Mouse (Mus musculus) 3134 (cell line): ENCODE results near the gene Setd7.
"Not testable (repeated sequence)": the region's sequence is repeated elsewhere in the genome, so short reads cannot be mapped to it uniquely, and the experiment has no call there.

Experiments
- DNase-seq: peaks from one replicate; pipeline ENCODE4 v3.0.0-alpha.2; 2011; ENCODE audit warnings: low spot score; ENCODE audit not compliant: insufficient read length; ENCODE audit errors: extremely low read depth

Gene Setd7

DNA sequence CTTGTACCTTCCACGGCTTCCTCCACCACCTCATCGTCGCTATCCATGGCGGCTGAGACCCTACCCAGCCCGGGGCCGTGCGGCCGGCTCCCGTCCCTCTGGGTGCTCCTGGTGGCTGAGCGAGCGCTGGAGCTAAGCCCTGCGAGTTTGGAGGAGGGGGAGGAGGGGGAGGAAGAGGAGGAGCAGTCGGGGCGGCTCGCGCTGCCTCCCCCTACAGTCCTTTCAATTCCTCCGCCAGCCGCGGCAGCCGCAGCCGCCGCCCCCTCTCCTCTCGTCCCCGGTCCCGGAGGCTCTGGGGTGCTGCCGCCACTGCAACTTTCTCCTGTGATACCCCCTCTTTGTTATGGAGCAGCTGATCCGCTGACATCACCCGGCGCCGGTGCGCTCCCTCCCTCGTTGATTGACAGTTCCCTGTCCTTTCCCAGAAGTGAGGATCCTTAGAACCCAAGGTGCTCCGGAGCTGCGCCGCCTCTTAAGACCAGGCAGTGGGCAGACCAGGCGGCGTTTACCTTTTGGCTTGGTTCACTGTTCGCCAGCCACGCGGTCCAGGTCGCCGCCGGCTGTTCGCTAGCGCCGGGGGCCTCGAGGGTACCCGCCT lies at the start of gene Setd7:
TSS of gene Setd7 (minus strand) at position 369 of the 598 bp plus-strand sequence.
- DNase-seq, result peak; percentile 92

DNA sequence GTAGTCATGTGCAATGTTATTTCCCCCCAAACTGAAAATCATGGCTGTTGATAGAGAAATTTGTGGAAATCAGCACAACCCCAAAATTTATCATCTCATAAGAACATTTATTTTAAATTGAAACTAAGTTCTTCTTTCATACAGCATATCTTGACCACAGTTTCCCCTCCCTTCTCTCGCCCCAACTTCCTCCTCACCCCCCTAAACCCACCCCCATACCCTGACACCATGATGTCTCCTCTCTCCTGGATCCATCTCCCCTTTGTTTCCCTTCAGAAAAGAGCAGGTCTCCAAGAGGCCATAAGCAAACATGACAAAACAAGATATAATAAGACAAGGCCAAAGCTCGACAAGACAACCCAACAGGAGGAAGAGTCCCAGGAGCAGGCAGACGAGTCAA lies 43.8 kb upstream of the Setd7 start:
- no peak for DNase-seq

DNA sequence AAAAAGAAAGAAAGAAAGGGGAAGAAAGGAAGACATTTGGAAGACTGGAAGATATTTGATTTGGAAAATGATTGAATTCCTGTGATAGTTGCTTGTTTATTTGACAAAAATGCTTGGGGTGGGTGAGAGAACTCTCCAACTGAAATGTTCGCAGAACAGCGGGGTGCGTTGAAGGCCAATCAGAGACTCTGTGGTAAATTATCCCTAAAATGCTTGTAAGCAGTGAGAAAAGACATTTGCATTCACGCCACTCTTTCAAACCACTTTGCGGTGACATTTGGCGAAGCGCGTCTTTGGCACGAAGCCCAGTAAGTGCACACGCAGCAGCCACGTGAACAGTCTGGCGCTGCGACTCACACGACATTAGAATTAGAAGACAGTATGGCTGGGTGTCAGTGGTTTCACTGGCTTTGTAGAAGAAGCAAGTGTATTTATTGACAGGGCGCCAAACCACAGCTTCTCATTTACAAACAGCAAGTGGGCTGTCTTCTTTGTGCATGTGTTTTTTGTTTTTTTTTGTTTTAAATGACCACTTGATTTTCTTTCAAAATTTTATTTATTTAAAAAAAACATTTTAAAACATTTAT lies 43.1 kb upstream of the Setd7 start:
- peak; percentile 25 for DNase-seq

DNA sequence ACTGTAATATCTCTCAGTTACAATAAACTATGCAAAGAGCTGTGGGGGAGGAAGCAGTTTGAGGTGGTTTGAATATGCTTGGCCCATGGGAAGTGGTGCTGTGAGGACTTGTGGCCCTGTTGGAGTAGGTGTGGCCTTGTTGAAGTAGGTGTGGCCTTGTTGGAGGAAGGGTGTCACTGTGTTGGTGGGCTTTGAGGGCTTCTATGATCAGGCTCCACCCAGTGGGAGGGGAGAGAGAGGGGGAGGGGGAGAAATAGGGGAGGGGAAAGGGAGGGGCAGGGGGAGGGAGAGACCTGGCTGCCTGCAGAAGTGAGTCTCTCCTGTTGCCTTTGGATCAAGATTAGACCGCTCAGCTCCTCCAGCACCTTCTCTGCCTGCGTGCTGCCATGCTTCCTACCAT lies 40.8 kb upstream of the Setd7 start:
- no peak for DNase-seq

DNA sequence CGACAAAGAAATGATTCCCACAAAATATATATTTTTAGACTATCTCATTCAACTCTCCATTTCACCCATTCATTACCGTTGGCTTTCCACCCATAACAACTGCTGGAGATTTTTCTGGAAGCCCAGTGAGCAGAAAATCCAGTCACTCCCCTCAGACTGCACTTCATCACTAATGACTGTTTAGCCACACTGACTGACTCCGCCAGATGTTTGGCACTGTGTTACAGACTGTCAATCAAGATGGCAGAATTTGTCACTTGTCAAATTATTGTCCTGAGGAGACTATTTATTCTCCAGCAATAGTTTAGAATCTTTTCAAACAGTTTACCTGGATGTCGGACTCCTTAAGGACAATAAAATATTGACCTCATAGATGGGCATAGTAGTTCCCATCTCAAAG lies 40.0 kb upstream of the Setd7 start:
- DNase-seq, result no peak

DNA sequence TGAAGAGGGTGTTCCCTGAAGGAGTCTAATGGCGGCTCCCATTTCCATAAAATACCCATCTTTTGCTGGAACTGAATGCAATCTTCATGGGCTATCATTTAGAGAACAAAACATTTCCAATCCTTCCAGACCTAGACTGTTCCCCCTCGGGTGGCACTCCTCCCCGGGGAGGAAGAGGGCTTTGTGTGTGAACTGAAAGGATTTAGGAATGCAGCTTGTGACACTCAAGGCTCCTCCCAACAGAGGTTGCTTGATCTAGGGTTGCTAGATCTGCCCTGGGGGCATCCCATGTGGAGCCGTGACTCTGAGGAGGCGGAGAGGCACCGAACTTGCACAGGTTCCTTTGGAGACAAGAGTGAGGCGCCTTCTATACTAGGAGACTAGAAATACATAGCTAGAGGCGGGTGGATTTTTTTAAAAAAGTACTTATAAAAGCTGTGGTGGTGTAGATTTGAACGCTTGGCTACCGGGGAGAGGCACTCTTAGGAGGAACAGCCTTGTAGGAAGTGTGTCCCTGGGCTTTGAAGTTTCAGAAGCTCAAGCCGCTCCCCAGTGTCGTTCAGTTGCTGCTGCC lies 38.5 kb upstream of the Setd7 start:
- DNase-seq, result no peak

DNA sequence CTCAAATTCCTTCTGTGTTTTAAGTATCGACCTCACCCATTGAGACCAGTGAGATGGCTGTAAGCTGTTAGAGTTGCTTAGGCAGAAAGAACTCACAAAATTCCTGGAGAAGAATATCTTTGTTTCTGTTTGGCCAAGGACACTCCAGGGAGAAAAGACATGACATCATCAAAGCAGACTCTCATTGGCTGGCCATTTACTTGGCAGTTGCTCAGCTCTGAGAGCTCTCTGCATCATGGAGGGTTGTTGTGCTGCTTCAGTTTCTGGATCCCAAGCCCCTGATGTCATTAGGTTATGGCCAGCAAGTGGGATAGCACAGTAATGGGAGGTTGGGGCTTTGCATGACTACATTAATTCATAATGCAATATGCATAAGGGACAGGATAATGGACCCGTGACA lies 35.9 kb upstream of the Setd7 start:
- DNase-seq, result no peak

DNA sequence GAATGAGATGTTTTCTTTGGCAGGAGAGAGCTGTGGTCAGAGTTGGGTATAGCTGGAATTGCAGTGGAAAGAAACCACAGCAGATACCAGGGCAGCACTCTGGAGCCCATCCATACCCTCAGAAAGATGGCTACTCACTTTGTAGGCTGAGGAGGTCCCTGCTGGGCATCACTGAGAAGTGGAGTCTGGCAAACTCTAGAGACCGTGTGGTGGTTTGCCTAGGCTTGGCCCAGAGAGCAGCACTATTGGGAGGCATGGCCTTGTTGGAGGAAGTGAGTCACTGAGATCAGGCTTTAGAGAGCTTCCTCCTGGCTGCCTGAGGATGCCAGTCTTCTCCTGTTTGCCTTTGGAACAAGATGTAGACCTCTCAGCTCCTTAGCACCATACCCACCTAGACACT lies 32.8 kb upstream of the Setd7 start:
- DNase-seq, result peak; percentile 76

DNA sequence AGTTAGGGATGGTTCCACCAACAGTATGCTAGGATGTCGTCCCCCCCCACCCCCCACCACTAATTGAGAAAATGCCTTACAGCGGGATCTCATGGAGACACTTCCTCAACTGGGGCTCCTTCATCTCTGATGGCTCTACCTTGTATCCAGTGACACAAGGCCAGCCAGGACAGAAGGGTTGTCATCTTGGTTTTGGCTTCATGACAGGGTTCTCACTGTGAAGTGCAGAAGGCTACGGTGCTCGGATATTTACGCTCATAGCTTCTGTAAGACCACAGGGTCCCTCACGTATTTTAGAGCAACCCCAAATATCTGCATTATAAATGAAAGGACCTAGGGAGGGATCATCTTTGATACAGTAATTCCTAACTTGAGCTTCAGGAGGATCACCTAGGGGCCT lies 30.9 kb upstream of the Setd7 start:
- no peak for DNase-seq

DNA sequence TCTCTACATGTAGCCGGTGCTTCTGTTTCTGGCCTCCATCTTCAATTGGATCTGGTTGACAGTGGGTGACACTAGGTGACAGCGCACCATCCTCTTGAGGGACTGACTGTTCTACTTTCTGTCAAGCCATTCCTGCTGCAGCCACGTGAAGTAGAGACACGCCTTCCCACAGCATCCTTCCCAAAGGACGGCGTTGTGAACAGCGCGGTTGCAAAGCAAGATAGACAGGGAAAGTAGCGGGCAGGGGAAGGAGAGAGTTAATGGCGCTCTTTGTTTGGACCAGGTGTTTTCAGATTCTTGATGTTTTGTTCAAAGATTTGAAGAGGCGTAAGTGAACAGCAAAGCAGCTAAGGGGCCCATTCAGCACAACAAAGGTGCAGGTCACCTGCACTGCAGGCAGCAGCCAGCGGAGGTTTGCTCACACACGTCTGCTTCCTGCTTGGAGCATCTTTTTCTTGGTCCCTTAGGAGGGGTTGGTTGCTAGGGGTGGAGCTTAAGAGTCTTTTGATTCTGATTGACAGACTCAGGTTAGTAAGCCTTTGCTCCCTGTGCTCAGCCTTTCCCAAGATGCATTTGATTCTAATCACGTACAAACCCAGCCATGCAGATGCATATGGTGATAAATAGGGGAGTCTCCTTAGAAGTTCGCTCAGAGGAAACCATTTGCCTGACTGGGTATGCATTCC lies 29.7 kb upstream of the Setd7 start:
- no peak for DNase-seq

DNA sequence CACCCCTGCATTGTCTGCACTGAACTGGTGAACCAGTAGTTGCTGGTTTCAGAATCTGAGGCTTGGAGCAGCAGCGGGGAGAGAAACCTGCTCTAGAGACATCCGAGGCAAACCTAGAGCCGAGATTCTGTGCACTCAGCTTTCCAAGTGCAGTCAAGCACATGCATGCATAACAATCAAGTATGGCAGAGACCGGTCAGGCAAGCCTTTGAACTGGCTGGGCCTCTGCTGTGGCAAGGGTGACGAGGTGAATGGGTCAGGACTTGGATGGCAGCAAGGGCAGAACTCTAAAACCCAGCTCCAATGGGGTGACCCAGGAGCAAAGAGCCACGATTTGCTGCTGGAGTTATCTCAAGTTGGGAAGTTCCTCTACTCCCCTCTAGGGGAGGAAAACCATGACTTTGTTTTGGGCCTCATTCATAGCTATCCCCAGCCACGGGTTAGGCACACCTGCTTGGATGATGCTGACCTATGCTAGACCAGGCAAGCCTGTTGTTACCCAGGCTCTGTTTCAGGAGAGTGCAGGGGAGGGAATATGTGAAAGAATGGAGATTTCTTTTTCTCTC lies 27.1 kb upstream of the Setd7 start:
- DNase-seq, result no peak

DNA sequence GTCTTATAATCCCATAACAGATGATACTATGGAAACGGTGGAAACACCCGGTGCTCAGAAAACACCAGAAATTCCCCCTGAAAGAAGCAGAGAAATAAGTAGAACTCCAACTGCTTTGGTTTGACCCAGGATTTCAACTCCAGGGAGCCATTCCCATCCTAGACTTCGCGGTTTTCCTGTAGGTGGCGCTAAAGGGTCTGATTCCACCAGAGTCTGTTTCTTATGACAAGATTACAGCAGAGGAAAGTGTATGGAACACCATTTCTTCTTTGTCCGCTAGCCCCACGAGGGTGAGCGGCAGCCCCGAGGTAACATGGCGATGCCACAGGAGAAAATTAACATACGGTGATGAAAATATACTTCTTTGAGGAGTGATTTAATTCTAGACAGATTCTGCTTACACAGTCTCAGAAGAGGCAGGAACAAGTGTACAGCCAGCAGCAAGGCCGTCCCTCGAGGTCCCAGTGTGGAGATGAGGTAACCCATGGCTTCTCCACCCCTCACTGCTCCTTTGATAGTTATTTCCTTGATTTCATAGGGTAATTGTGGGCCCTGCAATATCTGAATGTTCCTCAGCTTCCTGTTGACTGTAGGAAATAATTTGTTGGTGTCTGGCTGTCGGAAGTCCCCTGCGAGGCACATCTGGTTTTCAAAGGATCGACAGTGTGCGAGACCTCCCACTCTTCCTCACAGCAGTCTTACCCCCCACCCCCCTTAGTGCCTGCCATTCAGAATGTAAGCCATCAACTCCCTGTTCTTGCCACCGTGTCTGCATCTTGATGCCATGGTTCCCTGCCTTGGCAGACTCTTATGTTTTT lies 23.1 kb upstream of the Setd7 start:
- peak; percentile 53 for DNase-seq

DNA sequence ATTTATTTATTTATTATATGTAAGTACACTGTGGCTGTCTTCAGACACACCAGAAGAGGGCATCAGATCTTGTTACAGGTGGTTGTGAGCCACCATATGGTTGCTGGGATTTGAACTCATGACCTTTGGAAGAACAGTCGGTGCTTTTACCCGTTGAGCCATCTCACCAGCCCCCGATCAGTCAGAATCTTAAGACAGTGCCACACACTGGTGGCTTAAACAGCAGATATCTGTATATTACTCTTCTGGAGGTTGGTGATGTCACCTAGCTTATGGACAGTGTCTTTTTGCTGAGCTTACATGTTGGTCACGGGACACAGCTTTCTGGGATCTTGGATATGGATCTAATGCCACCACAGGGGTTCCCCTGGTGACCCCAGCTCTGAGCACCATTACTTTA lies 18.6 kb upstream of the Setd7 start:
- not testable (repeated sequence) for DNase-seq

DNA sequence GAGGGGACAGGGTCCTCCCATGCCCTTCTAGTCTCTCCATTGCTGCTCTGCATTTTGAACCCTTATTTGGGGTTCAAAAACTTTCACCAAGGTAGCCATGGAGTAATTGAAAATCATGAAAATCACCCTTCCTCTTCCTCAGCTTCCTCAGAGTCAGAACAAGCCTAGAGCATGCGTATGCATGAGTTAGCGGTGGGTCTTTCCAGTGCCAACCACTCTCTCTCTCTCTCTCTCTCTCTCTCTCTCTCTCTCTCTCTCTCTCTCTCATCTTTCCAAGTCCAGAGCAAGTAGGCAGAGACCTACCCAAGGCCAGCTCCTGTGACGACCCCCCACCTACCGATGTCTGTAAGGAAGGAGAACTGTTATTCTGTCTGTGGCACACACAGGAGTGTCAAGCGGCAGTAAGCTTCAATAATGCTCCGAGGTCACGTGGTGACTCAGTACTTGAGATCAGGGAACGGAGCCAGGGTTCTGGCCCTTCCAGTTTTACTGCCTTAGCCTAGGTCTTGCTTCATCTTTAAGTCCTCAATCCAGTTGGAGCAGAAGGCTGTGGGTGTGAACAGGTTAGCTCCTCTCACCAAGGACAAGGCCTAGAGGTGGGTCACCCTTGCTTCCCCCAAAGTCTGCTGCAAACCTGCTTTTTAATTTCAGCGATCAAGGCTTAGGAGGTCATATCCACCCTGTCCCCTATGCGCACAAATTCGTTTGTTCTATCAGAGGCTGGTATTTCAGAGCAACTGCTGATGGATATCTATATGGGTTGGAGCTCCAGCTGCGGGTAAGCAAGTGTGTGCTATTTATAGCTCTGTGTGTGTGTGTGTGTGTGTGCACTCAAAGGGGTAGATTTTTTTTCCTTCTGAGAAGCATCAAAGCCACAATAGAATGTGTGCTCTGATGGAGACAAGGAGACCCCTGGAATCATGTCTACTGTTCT lies 17.4 kb upstream of the Setd7 start:
- DNase-seq, result no peak

DNA sequence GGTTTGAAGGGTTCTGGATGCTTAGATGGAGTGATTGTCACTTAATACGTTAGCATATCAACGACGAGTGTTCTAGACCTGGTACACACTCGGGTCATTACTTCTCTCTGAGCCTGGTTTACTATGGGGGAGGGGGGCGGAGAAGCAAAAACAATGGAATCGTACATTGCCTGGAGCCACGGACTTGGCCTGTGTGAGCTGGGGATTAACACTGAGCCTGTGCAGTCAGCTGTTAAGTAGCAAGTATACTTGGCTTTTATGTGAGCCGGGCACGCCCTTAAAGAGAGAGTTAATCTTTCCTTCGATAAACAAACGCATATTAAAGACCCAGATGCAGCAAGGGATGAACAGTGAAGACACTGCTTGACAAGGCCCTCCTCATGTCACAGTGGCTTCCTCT lies 16.7 kb upstream of the Setd7 start:
- DNase-seq, result no peak

DNA sequence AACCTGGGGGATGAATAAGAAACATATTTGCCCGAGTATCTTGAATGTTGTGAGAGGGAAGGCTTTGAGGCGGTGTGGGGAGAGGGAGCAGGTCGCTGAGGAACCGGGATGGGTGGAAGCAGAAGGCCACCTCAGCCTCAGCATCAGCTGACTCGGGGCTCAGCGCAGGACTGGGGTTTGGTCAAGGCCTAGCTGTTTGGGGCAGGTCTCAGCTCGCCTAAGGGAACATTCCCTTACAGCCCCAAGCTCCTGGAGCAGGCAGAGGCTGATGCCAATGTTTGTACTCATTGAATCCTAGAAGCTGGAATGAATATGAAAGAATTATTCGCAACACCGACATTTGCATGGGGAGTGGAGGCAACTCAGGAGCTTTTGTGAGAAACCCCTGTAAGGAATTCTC lies 13.2 kb upstream of the Setd7 start:
- DNase-seq, result no peak

DNA sequence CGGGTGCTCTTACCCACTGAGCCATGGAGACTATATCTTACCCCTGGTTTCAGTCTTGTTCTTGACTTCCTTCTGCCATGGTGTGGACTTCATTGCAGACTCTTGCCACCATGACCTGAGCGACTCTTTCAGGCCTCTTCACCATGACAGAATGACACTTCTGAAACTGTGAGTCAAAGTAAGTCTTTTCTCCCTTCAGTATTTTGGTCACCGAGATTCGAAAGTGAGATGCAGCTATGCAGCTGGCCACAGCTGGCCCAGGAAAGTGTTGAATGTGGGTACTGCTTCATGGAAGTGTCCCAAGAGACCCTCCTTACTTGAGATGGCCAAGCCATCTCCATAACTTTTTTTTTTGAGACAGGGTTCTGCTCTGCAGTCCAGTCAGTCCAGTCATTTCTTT lies 9.5 kb upstream of the Setd7 start:
- DNase-seq, result no peak

DNA sequence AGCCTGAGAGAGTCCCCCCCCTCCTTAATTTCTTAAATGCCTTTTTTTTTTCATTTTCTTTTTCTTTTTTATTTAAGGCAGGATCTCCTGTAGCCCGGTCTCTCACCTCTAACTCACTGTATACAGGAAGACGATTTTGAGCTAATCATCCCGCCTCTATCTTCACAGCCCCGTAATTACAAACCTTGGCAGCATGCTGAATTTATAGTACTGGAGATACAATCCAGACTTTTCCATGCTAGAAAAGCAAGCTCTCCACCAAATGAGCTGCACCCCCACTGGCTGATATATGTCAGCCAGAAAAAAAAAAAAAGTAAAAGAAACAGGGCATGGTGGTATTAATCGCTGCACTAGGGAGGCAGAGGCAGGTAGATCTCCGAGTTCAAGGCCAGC lies 1.3 kb upstream of the Setd7 start:
- no peak for DNase-seq

DNA sequence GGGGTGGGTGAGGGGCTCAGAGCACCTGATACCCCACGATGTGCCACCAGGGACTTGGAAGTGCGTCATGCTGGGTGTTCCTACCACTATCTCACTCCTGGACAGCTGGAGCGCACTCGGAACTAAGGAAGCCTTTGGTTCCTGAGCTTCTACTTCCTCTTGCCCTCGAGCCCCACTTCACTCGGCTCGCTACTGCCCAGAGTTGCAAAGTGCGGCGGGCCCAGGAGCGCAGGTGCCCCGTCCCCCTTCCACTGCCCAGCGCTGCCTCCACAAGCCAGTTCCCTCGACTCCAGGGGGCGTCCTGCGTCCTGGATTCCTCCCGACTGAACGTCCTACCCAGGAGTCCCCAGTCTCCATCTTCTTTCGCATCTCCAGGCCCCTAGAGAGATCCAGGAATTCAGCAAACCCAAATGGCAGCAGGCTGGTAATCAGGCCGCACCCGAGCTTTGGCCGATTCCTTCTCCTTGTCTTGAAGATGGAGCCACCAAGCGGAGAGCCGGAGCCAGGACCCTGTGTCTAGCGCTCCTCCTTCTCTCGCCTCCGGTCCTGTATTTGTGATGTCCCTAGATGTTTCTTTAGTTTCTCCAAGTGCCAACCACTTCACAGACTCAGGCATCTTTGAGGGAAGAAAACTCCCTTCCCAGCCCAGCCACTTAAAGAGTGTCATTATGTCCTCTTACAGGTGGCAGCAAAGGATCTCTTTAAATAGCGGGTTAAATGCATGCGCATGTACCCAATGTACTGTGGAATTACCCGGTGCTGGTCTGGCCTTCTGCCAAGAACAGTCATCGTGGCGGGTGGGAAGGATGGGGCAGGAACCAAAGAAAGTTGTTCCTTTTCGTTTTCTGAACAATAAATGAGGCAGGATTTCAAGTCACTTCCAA lies 672 bp upstream of the Setd7 start:
- peak; percentile 91 for DNase-seq
